Comparison of ENCODE assay signal across 30 mouse cellular contexts in the genomic region with DNA sequence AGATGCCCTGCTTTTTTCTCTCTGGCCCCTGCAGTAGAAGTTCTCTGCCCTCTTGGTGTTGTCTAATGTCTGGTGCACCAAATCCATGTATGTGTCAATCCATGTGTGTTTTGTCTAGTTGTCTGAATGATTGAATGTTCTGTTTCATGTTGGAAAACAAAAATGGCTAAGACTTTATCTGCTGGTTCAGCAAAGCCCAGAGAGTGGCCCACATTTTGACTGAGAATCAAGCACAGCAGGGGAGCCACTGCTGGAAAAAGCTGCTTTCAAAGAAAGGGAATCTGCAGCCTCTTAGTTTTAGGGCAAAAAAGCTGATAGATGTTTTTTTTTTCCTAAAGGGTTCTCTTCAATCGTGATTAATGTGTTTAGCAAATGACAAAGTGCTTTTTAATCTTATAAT. TPM values are rescaled to one million over a fixed set of nuclear protein-coding genes. Genes with fewer than 3 reads are reported as not detected.
A peak's percentile ranks its signal among the peaks of the same experiment; 100 is the strongest.
DNase-seq lines count a peak whose midpoint lies in the region; ATAC-seq and TF ChIP-seq lines count a peak whose summit lies in the region.
"Had no signal": no experiment of that assay in that cellular context is flagged by ENCODE, and none has a peak within 500 bp of the region (broad histone marks: within the 10 kb centered on the region; RNA-seq: fewer than 3 reads in every experiment).

No protein-coding gene starts in this region.

- H3K4me3 ChIP-seq in ES-E14 (ENCODE audit: insufficient read depth in 1 of 2, low read depth in 1 of 2, low read length in 2 of 2, poor library complexity in 1 of 2, severe bottlenecking in 1 of 2), result no peak overlapping the region; a peak in 1 of 4 replicates
- H3K4me3 ChIP-seq in limb, embryonic 10.5 days, result no peak overlapping the region
- H3K4me3 ChIP-seq: embryonic facial prominence, embryonic 13.5 days; embryonic facial prominence, embryonic 15.5 days; erythroblast, embryonic 14.5 days; forebrain, embryonic 12.5 days had no signal

- no peak for ATAC-seq in cerebellum, adult (ENCODE audit: insufficient number of reproducible peaks, low FRiP score, low TSS enrichment)
- ATAC-seq: activated CD4-positive, CD25-positive, alpha-beta regulatory T cell, adult 4 months; CD4-positive, CD25-positive, alpha-beta regulatory T cell, adult 4 months; forebrain, embryonic 14.5 days; forebrain, embryonic 16.5 days had no signal

- H3K9me3 ChIP-seq in ES-E14 (ENCODE audit: control insufficient read depth, insufficient read depth, low read depth, low read length), result no peaks in the 10 kb centered on the region
- no peaks in the 10 kb centered on the region for H3K9me3 ChIP-seq in limb, embryonic 10.5 days (replicated peaks)
- H3K9me3 ChIP-seq: embryonic facial prominence, embryonic 13.5 days; embryonic facial prominence, embryonic 15.5 days; forebrain, embryonic 10.5 days; forebrain, embryonic 12.5 days had no signal

- DNase-seq in heart, adult 11 months, result peak; percentile 25
- DNase-seq in heart, postnatal 4 days, result no peak
- DNase-seq in testis, postnatal 10 days (ENCODE audit: low spot score), result peak; percentile 3
- no peak for DNase-seq in testis, postnatal 14 days (ENCODE audit: low spot score)
- no peak for DNase-seq in ES-E14 (ENCODE audit: low read depth, low spot score)
- DNase-seq in limb, embryonic 10.5 days (ENCODE audit: low spot score), result peak; percentile 7
- DNase-seq in lung, postnatal 14 days, result no peak
- DNase-seq: adrenal gland, adult 8-10 months; adrenal gland, postnatal 14 days; adrenal gland, postnatal 36 days; B cell, adult 2 months; cerebellum, adult 11 months; cerebellum, adult 18-20 months; cerebellum, adult 8-10 months; cerebellum, adult 9-11 months; cerebellum, postnatal 14 days; cerebellum, postnatal 36 days had no signal

- H3K27me3 ChIP-seq in limb, embryonic 10.5 days (ENCODE audit: low read depth, poor library complexity, severe bottlenecking), result peaks cover 24% of the 10 kb centered on the region

- WGBS in limb, embryonic 10.5 days, result 21% methylated on average over 1 of the region's 1 CpGs

- H3K9ac ChIP-seq in ES-E14 (ENCODE audit: insufficient read depth, low read depth, low read length, poor library complexity, severe bottlenecking), result no peak overlapping the region
- H3K9ac ChIP-seq: embryonic facial prominence, embryonic 13.5 days; embryonic facial prominence, embryonic 15.5 days; forebrain, embryonic 12.5 days had no signal

- peaks cover 3 to 5% of the 10 kb centered on the region in 2 experiments; a peak in 2 of 4 replicates for H3K4me1 ChIP-seq in ES-E14 (ENCODE audit: control insufficient read depth in 2 of 2, insufficient read depth in 2 of 2, low read length in 2 of 2, poor library complexity in 1 of 2)
- no peaks in the 10 kb centered on the region for H3K4me1 ChIP-seq in limb, embryonic 10.5 days
- H3K4me1 ChIP-seq: embryonic facial prominence, embryonic 13.5 days; embryonic facial prominence, embryonic 15.5 days; forebrain, embryonic 12.5 days had no signal

- no peak overlapping the region; the same call in 1 of the 2 replicates for H3K27ac ChIP-seq in ES-E14 (ENCODE audit: insufficient read depth, low read depth, low read length, poor library complexity, severe bottlenecking)
- H3K27ac ChIP-seq in limb, embryonic 10.5 days, result no peak overlapping the region
- H3K27ac ChIP-seq: embryonic facial prominence, embryonic 13.5 days; embryonic facial prominence, embryonic 15.5 days; forebrain, embryonic 10.5 days; forebrain, embryonic 12.5 days had no signal

- in situ Hi-C loops in ES-E14 (cut with MboI; ENCODE audit: low sequenced_read_pairs in 2 of 2, unreplicated experiment in 2 of 2), result no loop called here

- H3K36me3 ChIP-seq in ES-E14 (ENCODE audit: control insufficient read depth, insufficient read depth, low read length, poor library complexity, severe bottlenecking), result no peaks in the 10 kb centered on the region
- H3K36me3 ChIP-seq in limb, embryonic 10.5 days, result no peaks in the 10 kb centered on the region
- H3K36me3 ChIP-seq: embryonic facial prominence, embryonic 13.5 days; embryonic facial prominence, embryonic 15.5 days; forebrain, embryonic 10.5 days; forebrain, embryonic 12.5 days had no signal

TF ChIP-seq in ES-E14, 5 proteins besides CTCF, POLR2A, EP300 and RAD21:
- no peak for TF ChIP-seq CHD2 (IDR thresholded peaks at IDR 0.05; ENCODE audit: low read depth, low read length)
- no peak for TF ChIP-seq HCFC1 (IDR thresholded peaks at IDR 0.05; ENCODE audit: borderline replicate concordance, insufficient read depth, low read length)
- TF ChIP-seq ZNF384 (IDR thresholded peaks at IDR 0.05; ENCODE audit: low read depth, low read length), result no peak
- TF ChIP-seq MAFK (IDR thresholded peaks at IDR 0.05; ENCODE audit: insufficient read depth, low read depth, low read length), result peak; percentile 77
- no peak for TF ChIP-seq ZC3H11A (IDR thresholded peaks at IDR 0.05; ENCODE audit: borderline replicate concordance, low read depth, low read length)

RNA-seq across cellular contexts. Expression of gene Tcn2, which starts 14.4 kb away (rescaled TPM):
- total RNA-seq in heart, postnatal 4 days (2021), result 10 to 100 TPM; 38.8 to 40.6 TPM
- total RNA-seq in ES-E14 (2012; rRNA removed), result 32.4 and 44.3 TPM in 2 replicates
- polyA plus RNA-seq in limb, embryonic 10.5 days (2016; fragmentation: Nextera tagmentation; extraction: Ambion mirVana), result 19.5 and 23.9 TPM in 2 replicates

RNA-seq across cellular contexts. Expression of gene Pes1, which starts 17.4 kb away (rescaled TPM):
- 10 to 100 TPM; 41.0 to 42.0 TPM for total RNA-seq in heart, postnatal 4 days (2021)
- 128 and 143 TPM in 2 replicates for total RNA-seq in ES-E14 (2012; rRNA removed)
- 106 and 115 TPM in 2 replicates for polyA plus RNA-seq in limb, embryonic 10.5 days (2016; fragmentation: Nextera tagmentation; extraction: Ambion mirVana)

RNA-seq across cellular contexts. Expression of gene 4930556J24Rik, which starts 30.2 kb away (rescaled TPM):
- total RNA-seq in heart, postnatal 4 days (2021), result not detected
- 0.76 and 1.3 TPM in 2 replicates for total RNA-seq in ES-E14 (2012; rRNA removed)
- 0.13 and 0.25 TPM in 2 replicates for polyA plus RNA-seq in limb, embryonic 10.5 days (2016; fragmentation: Nextera tagmentation; extraction: Ambion mirVana)
- total RNA-seq: adrenal gland, adult 18-20 months; adrenal gland, adult 8-10 months; adrenal gland, postnatal 14 days; adrenal gland, postnatal 36 days; common myeloid progenitor, adult 5-6 weeks had no signal
- polyA plus RNA-seq: activated CD4-positive, CD25-positive, alpha-beta regulatory T cell, adult 4 months; CD4-positive, CD25-positive, alpha-beta regulatory T cell, adult 4 months; embryonic facial prominence, embryonic 11.5 days; erythroblast, embryonic 14.5 days; forebrain, embryonic 14.5 days had no signal

RNA-seq across cellular contexts. Expression of gene Slc35e4, which starts 31.9 kb away (rescaled TPM):
- total RNA-seq in heart, postnatal 4 days (2021), result 1 to 10 TPM; 3.6 to 4.0 TPM
- 13.9 and 18.2 TPM in 2 replicates for total RNA-seq in ES-E14 (2012; rRNA removed)
- 2.5 and 2.6 TPM in 2 replicates for polyA plus RNA-seq in limb, embryonic 10.5 days (2016; fragmentation: Nextera tagmentation; extraction: Ambion mirVana)

RNA-seq across cellular contexts. Expression of gene Gal3st1, which starts 37.0 kb away (rescaled TPM):
- total RNA-seq in heart, postnatal 4 days (2021), result under 1 TPM; 0.14 to 0.23 TPM
- 4.0 and 4.9 TPM in 2 replicates for total RNA-seq in ES-E14 (2012; rRNA removed)
- 0.55 and 1.8 TPM in 2 replicates for polyA plus RNA-seq in limb, embryonic 10.5 days (2016; fragmentation: Nextera tagmentation; extraction: Ambion mirVana)
- total RNA-seq: adrenal gland, adult 18-20 months had no signal
- polyA plus RNA-seq: activated CD4-positive, CD25-positive, alpha-beta regulatory T cell, adult 4 months; CD4-positive, CD25-positive, alpha-beta regulatory T cell, adult 4 months; erythroblast, embryonic 14.5 days had no signal

Comparison
In these comparisons a context has a peak if more than half of its experiments do, and no peak if none do; other contexts are left out.
1. DNase-seq: peak in heart, adult 11 months (single experiment), testis, postnatal 10 days (single experiment) and limb, embryonic 10.5 days (single experiment); none in heart, postnatal 4 days (single experiment), testis, postnatal 14 days (single experiment), ES-E14 (single experiment) and lung, postnatal 14 days (single experiment).